Mouse (Mus musculus): ENCODE results near the gene Plp2. TPM values are rescaled to one million over a fixed set of nuclear protein-coding genes. Genes with fewer than 3 reads are reported as not detected.

Plp2 gene
- polyA plus RNA-seq, 1 experiment from 2014 or later, result 142 TPM

DNA sequence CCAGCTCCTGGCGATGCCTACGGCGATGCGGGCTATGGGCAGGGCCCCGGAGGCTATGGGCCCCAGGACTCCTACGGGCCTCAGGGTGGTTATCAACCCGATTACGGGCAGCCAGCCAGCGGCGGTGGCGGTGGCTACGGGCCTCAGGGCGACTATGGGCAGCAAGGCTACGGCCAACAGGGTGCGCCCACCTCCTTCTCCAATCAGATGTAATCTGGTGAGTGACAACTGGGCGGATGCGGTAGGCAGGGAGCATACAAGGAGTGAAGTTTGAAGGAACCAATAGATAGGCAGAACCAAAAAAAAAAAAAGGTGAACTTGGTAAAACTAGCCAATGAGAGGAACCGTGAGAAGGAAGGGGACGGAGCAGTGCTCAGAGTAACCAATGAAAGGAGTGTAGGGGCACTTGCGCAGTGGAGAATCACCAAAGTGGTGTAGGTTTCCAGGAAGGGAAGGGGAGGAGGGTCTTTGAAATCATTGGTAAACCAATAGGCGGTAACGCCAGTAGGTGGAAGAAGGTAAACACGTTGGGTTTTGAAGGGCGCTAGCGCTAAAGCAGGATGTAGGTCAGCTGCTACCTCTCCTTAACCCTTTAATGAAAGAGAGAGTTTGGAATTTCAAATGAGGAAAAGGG, 22.4 kb downstream of the Plp2 start:
- peak; percentile 94 for ATAC-seq (replicated peaks; ENCODE audit: extremely low read depth, insufficient read depth, low FRiP score)

GRCm38 (mm10) chrX:7645349-7645748, 25.8 kb downstream of the Plp2 start:
- H3K4me2 ChIP-seq (ENCODE audit: low read depth, low read length), result no peak overlapping the region
- no peaks in the 10 kb centered on the region for H3K27me3 ChIP-seq (ENCODE audit: control insufficient read depth, insufficient read depth, low read length)
- H3K4me3 ChIP-seq (ENCODE audit: low read length), result no peak overlapping the region
- no peak for ATAC-seq (replicated peaks; ENCODE audit: extremely low read depth, insufficient read depth, low FRiP score)
- no peaks in the 10 kb centered on the region for H3K36me3 ChIP-seq (ENCODE audit: control insufficient read depth, insufficient read depth)
- H3K9me3 ChIP-seq (replicated peaks; ENCODE audit: control insufficient read depth, low read length), result no peaks in the 10 kb centered on the region
- no peak overlapping the region for H3K27ac ChIP-seq (ENCODE audit: low read length)
- 14% methylated on average over 5 of the region's 5 CpGs for WGBS
- no peak overlapping the region for H3K9ac ChIP-seq (ENCODE audit: low read length)
- no peaks in the 10 kb centered on the region for H3K4me1 ChIP-seq (ENCODE audit: control insufficient read depth, insufficient read depth, low read length)

More for the DNA sequence above, 22.4 kb downstream of the Plp2 start:
- H3K36me3 ChIP-seq (ENCODE audit: control insufficient read depth, insufficient read depth), result no peaks in the 10 kb centered on the region
- peak overlapping the region; percentile 85 for H3K27ac ChIP-seq (ENCODE audit: low read length)
- 12% methylated on average over 25 of the region's 25 CpGs for WGBS
- peak overlapping the region; percentile 71 for H3K4me2 ChIP-seq (ENCODE audit: low read depth, low read length)
- no peaks in the 10 kb centered on the region for H3K9me3 ChIP-seq (replicated peaks; ENCODE audit: control insufficient read depth, low read length)
- no peaks in the 10 kb centered on the region for H3K27me3 ChIP-seq (ENCODE audit: control insufficient read depth, insufficient read depth, low read length)
- peak overlapping the region; percentile 61 for H3K4me3 ChIP-seq (ENCODE audit: low read length)
- no peaks in the 10 kb centered on the region for H3K4me1 ChIP-seq (ENCODE audit: control insufficient read depth, insufficient read depth, low read length)
- H3K9ac ChIP-seq (ENCODE audit: low read length), result peak overlapping the region; percentile 82

DNA sequence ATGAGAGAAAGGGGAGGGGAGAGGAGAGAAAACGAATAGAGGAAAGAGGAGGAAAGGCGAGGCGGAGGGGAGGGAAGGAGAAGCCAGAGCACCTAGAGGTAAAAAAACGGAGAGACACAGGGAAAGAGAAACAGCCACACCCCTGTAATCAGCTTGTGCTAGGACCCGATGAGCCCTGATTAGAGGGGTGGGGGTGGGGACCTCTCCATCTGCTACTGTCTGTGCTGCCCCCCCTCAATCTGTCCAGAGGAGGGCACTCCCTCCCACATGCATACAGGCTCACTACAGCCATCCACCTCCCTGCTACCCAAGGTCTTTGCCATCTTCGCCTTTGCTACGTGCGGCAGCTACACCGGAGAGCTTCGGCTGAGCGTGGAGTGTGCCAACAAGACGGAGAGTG, 30.4 kb downstream of the Plp2 start:
- H3K9me3 ChIP-seq (replicated peaks; ENCODE audit: control insufficient read depth, low read length), result no peaks in the 10 kb centered on the region
- H3K9ac ChIP-seq (ENCODE audit: low read length), result no peak overlapping the region
- H3K4me2 ChIP-seq (ENCODE audit: low read depth, low read length), result no peak overlapping the region
- ATAC-seq (replicated peaks; ENCODE audit: extremely low read depth, insufficient read depth, low FRiP score), result no peak
- H3K27ac ChIP-seq (ENCODE audit: low read length), result no peak overlapping the region
- H3K27me3 ChIP-seq (ENCODE audit: control insufficient read depth, insufficient read depth, low read length), result peaks cover 4% of the 10 kb centered on the region
- no peaks in the 10 kb centered on the region for H3K36me3 ChIP-seq (ENCODE audit: control insufficient read depth, insufficient read depth)
- H3K4me3 ChIP-seq (ENCODE audit: low read length), result no peak overlapping the region
- 0 out of 2 replicates have a peak, but pooled peaks cover 2% of the 10 kb centered on the region for H3K4me1 ChIP-seq (ENCODE audit: control insufficient read depth, insufficient read depth, low read length)
- 22% methylated on average over 12 of the region's 12 CpGs for WGBS

DNA sequence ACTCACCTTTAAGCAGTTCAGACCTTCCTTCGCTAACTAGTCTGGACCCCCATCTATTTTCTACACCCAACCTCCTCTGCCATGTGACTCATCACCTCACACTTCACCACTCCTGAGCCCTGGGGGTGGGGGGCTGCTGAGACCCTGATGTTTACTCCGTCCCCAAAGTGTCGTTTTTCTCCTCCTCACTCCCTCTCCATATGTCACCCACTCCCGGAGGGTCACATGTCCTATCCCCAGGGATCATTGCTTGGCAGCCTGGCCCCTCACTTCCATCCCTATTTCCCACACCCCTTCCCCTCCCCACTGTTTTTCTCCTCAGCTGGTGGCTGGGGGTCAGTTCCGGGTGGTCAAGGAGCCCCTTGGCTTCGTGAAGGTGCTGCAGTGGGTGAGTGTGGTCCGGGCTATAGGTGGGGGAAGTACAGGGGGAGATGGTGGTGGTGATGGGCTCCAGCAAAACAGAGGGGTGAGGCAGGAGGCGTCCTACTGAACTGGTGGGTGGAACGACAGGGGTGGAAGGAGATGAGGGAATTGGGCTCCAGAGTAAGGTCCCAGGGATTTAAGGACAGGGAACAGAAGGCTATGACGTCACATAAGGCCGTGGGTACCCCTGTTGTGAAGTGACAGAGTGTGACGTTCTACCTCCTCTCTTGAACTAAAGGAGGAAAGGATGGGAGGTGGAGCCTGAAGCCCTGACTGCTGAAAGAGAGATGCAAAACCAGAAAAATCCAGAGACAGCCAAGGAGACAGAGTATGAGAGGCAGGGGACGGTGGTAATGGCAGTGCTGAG, 31.5 kb downstream of the Plp2 start:
- ATAC-seq (replicated peaks; ENCODE audit: extremely low read depth, insufficient read depth, low FRiP score), result no peak
- H3K4me1 ChIP-seq (ENCODE audit: control insufficient read depth, insufficient read depth, low read length), result 0 out of 2 replicates have a peak, but pooled peaks cover 2% of the 10 kb centered on the region
- WGBS, result 15% methylated on average over 13 of the region's 13 CpGs
- H3K36me3 ChIP-seq (ENCODE audit: control insufficient read depth, insufficient read depth), result no peaks in the 10 kb centered on the region
- H3K4me2 ChIP-seq (ENCODE audit: low read depth, low read length), result no peak overlapping the region
- H3K4me3 ChIP-seq (ENCODE audit: low read length), result no peak overlapping the region
- no peak overlapping the region for H3K27ac ChIP-seq (ENCODE audit: low read length)
- H3K9ac ChIP-seq (ENCODE audit: low read length), result no peak overlapping the region
- no peaks in the 10 kb centered on the region for H3K9me3 ChIP-seq (replicated peaks; ENCODE audit: control insufficient read depth, low read length)
- peaks cover 4% of the 10 kb centered on the region for H3K27me3 ChIP-seq (ENCODE audit: control insufficient read depth, insufficient read depth, low read length)

DNA sequence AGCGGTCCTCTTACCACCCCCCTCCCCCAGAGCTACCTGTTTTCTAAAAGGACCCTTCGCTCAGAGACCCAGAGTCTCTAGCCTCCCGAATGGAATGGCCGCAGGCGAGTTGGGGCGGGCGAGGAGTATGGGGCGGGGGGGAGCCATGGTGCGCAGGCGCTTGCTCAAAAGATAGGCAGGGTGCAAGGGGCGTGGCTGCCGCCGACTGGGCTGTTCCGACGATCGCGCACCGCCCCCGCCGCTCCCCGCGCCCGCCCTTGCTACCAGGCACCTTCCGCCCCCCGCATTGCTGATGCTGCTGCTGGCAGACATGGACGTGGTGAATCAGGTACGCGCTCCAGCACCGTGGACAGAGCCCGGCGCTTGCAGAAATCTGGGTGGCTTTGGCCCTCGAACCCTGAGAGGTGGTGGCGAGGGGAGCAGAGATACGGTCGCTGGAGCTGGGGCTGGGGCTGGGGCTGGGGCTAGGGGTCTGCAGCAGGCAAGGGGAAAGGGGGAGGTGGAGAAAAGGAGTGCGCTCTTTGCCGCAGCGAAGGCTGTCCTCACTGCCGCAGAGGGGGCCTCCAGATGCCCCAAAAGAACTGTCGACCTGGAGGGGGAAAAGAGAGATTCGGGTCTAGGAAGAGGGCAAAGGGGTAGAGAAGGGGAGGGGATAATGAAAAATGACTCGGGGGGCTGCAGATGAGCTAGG, 32.6 kb downstream of the Plp2 start, which contains the start of gene Syp:
Gene Syp (plus strand): TSS at position 71 of the 691 bp plus-strand sequence.
- peaks cover 4% of the 10 kb centered on the region for H3K27me3 ChIP-seq (ENCODE audit: control insufficient read depth, insufficient read depth, low read length)
- peak within 1 kb of the TSS; percentile 38 for H3K4me3 ChIP-seq (ENCODE audit: low read length)
- H3K27ac ChIP-seq (ENCODE audit: low read length), result no peak within 1 kb of the TSS
- peak; percentile 72; the same call in 1 of the 2 replicates for ATAC-seq (replicated peaks; ENCODE audit: extremely low read depth, insufficient read depth, low FRiP score)
- peak within 1 kb of the TSS; percentile 15; the same call in 1 of the 2 replicates for H3K9ac ChIP-seq (ENCODE audit: low read length)
- no peaks in the 10 kb centered on the region for H3K9me3 ChIP-seq (replicated peaks; ENCODE audit: control insufficient read depth, low read length)
- 10% methylated on average over 41 of the region's 42 CpGs for WGBS
- H3K4me2 ChIP-seq (ENCODE audit: low read depth, low read length), result peak within 1 kb of the TSS; percentile 55
- 0 out of 2 replicates have a peak, but pooled peaks cover 2% of the 10 kb centered on the region for H3K4me1 ChIP-seq (ENCODE audit: control insufficient read depth, insufficient read depth, low read length)
- H3K36me3 ChIP-seq (ENCODE audit: control insufficient read depth, insufficient read depth), result no peaks in the 10 kb centered on the region

- Histone ChIP-seq H3K9me3 (replicated peaks; ENCODE audit: control insufficient read depth, low read length) (no peaks in the 10 kb centered on the region), H3K27ac (ENCODE audit: low read length) (no peak overlapping the region), H3K4me1 (ENCODE audit: control insufficient read depth, insufficient read depth, low read length) (0 out of 2 replicates have a peak, but pooled peaks cover 2% of the 10 kb centered on the region), H3K36me3 (ENCODE audit: control insufficient read depth, insufficient read depth) (no peaks in the 10 kb centered on the region), H3K4me2 (ENCODE audit: low read depth, low read length) (no peak overlapping the region), H3K27me3 (ENCODE audit: control insufficient read depth, insufficient read depth, low read length) (peaks cover 4% of the 10 kb centered on the region), H3K9ac (ENCODE audit: low read length) (no peak overlapping the region), H3K4me3 (ENCODE audit: low read length) (no peak overlapping the region)
- no peak for ATAC-seq (replicated peaks; ENCODE audit: extremely low read depth, insufficient read depth, low FRiP score)
- WGBS, result 42% methylated on average over 3 of the region's 3 CpGs
Observed at GRCm38 (mm10) chrX:7635101-7635500, 36.1 kb downstream of the Plp2 start.

DNA sequence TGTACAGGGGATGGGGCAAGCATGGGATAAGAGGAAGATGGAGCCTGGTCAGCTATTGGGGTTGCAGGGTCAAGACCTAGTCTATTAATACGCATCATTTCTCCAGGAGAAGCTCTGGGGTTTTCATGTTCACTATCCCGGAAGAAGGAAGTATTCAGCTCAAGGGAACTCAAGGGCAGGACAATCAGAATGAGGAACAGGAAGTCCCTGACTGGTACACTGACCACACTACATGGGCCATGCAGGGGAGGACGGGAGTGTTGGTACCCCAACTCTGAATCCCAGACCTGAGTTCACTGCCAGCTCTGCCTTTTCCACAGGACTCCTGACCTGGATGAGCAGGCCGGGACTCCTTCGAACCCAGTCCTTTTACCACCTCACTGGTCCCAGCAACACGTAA, 38.6 kb downstream of the Plp2 start:
- 80% methylated on average over 6 of the region's 6 CpGs for WGBS
- no peaks in the 10 kb centered on the region for H3K36me3 ChIP-seq (ENCODE audit: control insufficient read depth, insufficient read depth)
- no peak overlapping the region for H3K4me2 ChIP-seq (ENCODE audit: low read depth, low read length)
- no peak overlapping the region for H3K9ac ChIP-seq (ENCODE audit: low read length)
- no peak overlapping the region for H3K4me3 ChIP-seq (ENCODE audit: low read length)
- no peaks in the 10 kb centered on the region for H3K4me1 ChIP-seq (ENCODE audit: control insufficient read depth, insufficient read depth, low read length)
- no peaks in the 10 kb centered on the region for H3K9me3 ChIP-seq (replicated peaks; ENCODE audit: control insufficient read depth, low read length)
- ATAC-seq (replicated peaks; ENCODE audit: extremely low read depth, insufficient read depth, low FRiP score), result no peak
- H3K27ac ChIP-seq (ENCODE audit: low read length), result no peak overlapping the region
- no peaks in the 10 kb centered on the region for H3K27me3 ChIP-seq (ENCODE audit: control insufficient read depth, insufficient read depth, low read length)
